Mouse (Mus musculus): ENCODE data around the gene Gm38431. TPM values are rescaled to one million over a fixed set of nuclear protein-coding genes. Genes with fewer than 3 reads are reported as not detected.

Gm38431 gene
- total RNA-seq, 1 experiment from 2014 or later: 13.1 TPM

DNA sequence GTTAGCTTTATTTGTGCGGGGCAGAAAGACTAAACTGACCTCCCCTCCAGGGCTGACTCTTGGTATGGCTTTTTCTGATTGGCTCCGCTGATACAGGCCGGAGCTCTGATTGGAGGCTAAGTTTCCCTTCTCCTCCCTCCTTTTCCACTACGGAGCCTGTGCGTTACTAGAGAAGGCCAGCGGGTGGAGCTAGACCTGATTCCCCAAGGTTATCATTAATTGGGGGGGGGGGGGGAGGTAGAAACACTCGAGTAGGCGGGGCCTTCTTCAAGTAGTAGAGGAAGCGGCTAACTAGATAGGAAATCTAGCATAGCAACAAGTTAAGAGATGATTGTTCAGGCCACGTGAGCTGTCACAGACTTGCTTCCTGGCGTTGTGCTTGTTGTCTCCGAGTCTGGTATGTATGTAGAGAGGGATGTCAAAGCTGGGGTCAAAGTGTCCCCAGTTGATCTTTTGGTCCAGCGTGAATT is 61.0 kb downstream of the Gm38431 start:
- peak; percentile 68 to 72 for ATAC-seq (replicated peaks in 1 of 2; ENCODE audit: insufficient read depth in 1 of 2, low FRiP score in 2 of 2, low TSS enrichment in 1 of 2, low read depth in 1 of 2, poor library complexity in 2 of 2, severe bottlenecking in 2 of 2)

- 0 out of 4 replicates have a peak, but pooled peaks of 1 of the 2 experiments have one; percentile 18 for ATAC-seq (replicated peaks in 1 of 2; ENCODE audit: insufficient read depth in 1 of 2, low FRiP score in 2 of 2, low TSS enrichment in 1 of 2, low read depth in 1 of 2, poor library complexity in 2 of 2, severe bottlenecking in 2 of 2)
Measured at GRCm38 (mm10) chr9:21030055-21030600, 61.7 kb downstream of the Gm38431 start.

DNA sequence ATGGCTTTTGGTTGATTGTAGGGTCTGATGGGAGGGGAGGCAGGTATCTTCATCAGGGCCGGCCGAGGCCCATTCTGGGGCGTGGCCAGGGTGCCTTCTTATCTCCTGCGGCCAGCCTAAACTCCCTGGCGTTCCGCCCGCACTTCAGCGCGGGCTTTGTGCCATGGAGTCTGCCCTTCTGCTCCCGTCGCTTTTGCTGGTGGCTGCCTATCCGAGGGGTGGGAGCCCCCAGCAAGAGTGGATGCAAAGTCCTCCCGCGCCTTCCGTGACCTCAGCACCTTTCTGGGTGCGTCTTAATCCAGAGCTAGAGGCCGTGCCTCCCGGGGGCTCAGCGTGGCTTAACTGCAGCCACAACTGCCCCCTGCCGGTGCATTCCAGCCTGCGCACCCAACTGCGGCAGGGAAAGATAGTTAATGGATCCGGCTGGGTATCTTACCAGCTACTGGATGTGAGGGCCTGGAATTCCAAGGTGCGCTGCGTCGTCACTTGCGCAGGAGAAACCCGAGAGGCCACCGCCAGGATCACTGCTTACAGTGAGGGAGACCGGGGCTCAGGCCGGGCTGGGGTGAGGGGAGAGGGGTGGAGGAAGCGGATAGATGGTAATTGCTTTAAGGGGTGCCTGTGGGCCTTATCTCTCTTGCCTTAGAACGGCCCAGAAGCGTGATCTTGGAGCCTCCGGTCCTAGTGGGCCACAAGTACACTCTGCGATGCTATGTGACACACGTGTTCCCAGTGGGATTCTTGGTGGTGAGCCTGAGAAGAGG is 62.3 kb downstream of the Gm38431 start, which contains the start of gene Icam4:
TSS of gene Icam4 (plus strand) at position 83 of the 764 bp plus-strand sequence.
- ATAC-seq (replicated peaks in 1 of 2; ENCODE audit: insufficient read depth in 1 of 2, low FRiP score in 2 of 2, low TSS enrichment in 1 of 2, low read depth in 1 of 2, poor library complexity in 2 of 2, severe bottlenecking in 2 of 2): peak; percentile 56 to 57

- ATAC-seq (replicated peaks in 1 of 2; ENCODE audit: insufficient read depth in 1 of 2, low FRiP score in 2 of 2, low TSS enrichment in 1 of 2, low read depth in 1 of 2, poor library complexity in 2 of 2, severe bottlenecking in 2 of 2): no peak
Measured at GRCm38 (mm10) chr9:21028560-21029110, 63.2 kb downstream of the Gm38431 start.

DNA sequence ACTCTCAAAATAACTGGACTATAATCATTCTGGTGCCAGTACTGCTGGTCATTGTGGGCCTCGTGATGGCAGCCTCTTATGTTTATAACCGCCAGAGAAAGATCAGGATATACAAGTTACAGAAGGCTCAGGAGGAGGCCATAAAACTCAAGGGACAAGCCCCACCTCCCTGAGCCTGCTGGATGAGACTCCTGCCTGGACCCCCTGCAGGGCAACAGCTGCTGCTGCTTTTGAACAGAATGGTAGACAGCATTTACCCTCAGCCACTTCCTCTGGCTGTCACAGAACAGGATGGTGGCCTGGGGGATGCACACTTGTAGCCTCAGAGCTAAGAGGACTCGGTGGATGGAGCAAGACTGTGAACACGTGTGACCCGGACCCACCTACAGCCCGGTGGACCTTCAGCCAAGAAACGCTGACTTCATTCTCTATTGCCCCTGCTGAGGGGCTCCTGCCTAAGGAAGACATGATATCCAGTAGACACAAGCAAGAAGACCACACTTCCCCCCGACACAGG is 64.0 kb downstream of the Gm38431 start:
- ATAC-seq (replicated peaks in 1 of 2; ENCODE audit: insufficient read depth in 1 of 2, low FRiP score in 2 of 2, low TSS enrichment in 1 of 2, low read depth in 1 of 2, poor library complexity in 2 of 2, severe bottlenecking in 2 of 2): no peak

DNA sequence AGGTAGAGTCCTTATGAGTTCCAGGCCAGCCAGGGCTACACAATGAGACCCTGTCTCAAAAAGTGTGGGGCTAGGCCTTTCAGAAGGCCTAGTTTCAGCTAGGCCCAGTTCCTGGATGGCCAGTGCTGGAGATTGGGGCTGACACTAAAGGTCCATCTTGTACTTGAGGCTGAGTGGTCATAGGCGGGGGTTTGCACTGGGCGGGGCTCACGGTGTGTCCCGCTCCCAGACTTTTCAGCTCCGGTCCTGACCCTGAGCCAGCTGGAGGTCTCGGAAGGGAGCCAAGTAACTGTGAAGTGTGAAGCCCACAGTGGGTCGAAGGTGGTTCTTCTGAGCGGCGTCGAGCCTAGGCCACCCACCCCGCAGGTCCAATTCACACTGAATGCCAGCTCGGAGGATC is 64.9 kb downstream of the Gm38431 start:
- no peak for ATAC-seq (replicated peaks in 1 of 2; ENCODE audit: insufficient read depth in 1 of 2, low FRiP score in 2 of 2, low TSS enrichment in 1 of 2, low read depth in 1 of 2, poor library complexity in 2 of 2, severe bottlenecking in 2 of 2)

GRCm38 (mm10) chr9:21025258-21025810 is 66.5 kb downstream of the Gm38431 start:
- no peak for ATAC-seq (replicated peaks in 1 of 2; ENCODE audit: insufficient read depth in 1 of 2, low FRiP score in 2 of 2, low TSS enrichment in 1 of 2, low read depth in 1 of 2, poor library complexity in 2 of 2, severe bottlenecking in 2 of 2)

DNA sequence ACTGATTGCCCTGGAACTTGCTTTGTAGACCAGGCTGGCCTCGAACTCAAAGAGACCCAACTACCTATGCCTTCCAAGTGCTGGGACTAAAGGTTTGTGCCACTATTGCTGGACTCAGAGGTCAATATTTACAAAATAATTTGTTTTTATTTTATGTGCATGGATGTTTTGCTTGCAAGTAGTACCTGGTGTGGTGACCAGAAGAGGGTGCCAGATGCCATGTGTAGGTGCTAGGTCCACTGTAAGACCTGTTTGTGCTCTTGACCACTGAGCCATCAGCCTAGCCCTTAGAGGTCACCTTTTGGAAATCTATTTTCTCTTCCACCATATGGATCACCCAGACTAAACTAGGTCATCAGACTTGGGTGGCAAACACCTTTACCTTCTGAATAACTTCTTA is 69.1 kb downstream of the Gm38431 start:
- ATAC-seq (replicated peaks in 1 of 2; ENCODE audit: insufficient read depth in 1 of 2, low FRiP score in 2 of 2, low TSS enrichment in 1 of 2, low read depth in 1 of 2, poor library complexity in 2 of 2, severe bottlenecking in 2 of 2): no peak

GRCm38 (mm10) chr9:21022288-21022687 is 69.5 kb downstream of the Gm38431 start:
- ATAC-seq (replicated peaks in 1 of 2; ENCODE audit: insufficient read depth in 1 of 2, low FRiP score in 2 of 2, low TSS enrichment in 1 of 2, low read depth in 1 of 2, poor library complexity in 2 of 2, severe bottlenecking in 2 of 2): no peak

DNA sequence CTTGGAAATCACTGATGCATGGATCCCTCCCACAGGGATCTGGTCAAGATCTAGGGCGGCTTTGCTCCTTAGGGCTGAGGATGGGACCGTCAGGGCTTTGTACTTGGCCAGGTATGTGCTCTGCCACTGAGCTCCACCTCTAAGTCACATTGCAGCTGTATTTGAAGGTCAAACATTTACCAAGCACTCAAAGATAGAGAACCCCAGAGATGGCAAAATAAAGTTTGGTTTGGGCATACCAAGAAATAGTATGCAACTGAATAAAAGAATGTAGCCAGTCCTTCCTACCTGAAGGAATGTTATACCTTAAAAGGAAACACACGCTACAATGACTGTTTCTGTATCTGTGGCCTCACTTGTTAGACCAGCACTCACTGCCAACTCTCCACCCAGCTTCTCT is 70.4 kb downstream of the Gm38431 start:
- no peak for ATAC-seq (replicated peaks in 1 of 2; ENCODE audit: insufficient read depth in 1 of 2, low FRiP score in 2 of 2, low TSS enrichment in 1 of 2, low read depth in 1 of 2, poor library complexity in 2 of 2, severe bottlenecking in 2 of 2)

GRCm38 (mm10) chr9:21018600-21018999 is 73.2 kb downstream of the Gm38431 start:
- no peak for ATAC-seq (replicated peaks in 1 of 2; ENCODE audit: insufficient read depth in 1 of 2, low FRiP score in 2 of 2, low TSS enrichment in 1 of 2, low read depth in 1 of 2, poor library complexity in 2 of 2, severe bottlenecking in 2 of 2)

Other genes with a start within 250 kb of the Gm38431 start
- gene A230050P20Rik, start 223.4 kb downstream of the Gm38431 start, total RNA-seq (2017): 41.5 and 74.4 TPM in 2 replicates
- gene Angptl6, start 212.3 kb downstream of the Gm38431 start, total RNA-seq (2017): 0.79 and 0.88 TPM in 2 replicates
- gene Ppan, start 203.8 kb downstream of the Gm38431 start, total RNA-seq (2017): 118 and 137 TPM in 2 replicates
- gene Eif3g, start 193.4 kb downstream of the Gm38431 start, total RNA-seq (2017): 128 and 177 TPM in 2 replicates
- 198 and 242 TPM in 2 replicates for gene Dnmt1, start 132.1 kb downstream of the Gm38431 start, total RNA-seq (2017)
- gene S1pr2, start 115.2 kb downstream of the Gm38431 start, total RNA-seq (2017): 1.9 and 2.2 TPM in 2 replicates
- gene Mrpl4, start 89.3 kb downstream of the Gm38431 start, total RNA-seq (2017): 26.6 and 35.2 TPM in 2 replicates
- 36.2 and 44.7 TPM in 2 replicates for gene Icam1, start 76.0 kb downstream of the Gm38431 start, total RNA-seq (2017)
- gene Icam4, start 62.6 kb downstream of the Gm38431 start, total RNA-seq (2017): 3.0 and 7.9 TPM in 2 replicates
- not detected in 2 replicates for gene Icam5, start 59.9 kb downstream of the Gm38431 start, total RNA-seq (2017)
- gene Zglp1, start 24.9 kb downstream of the Gm38431 start, total RNA-seq (2017): not detected in 2 replicates
- 0.44 TPM in 1 of 2 replicates, not detected in the other for gene Gm49373, start 18.9 kb downstream of the Gm38431 start, total RNA-seq (2017)
- 33.6 and 45.2 TPM in 2 replicates for gene Fdx1l, start 18.4 kb downstream of the Gm38431 start, total RNA-seq (2017)
- 13.1 and 23.3 TPM in 2 replicates for gene Raver1, start within 50 bp of the Gm38431 start, total RNA-seq (2017)
- gene Tyk2, start 39.2 kb upstream of the Gm38431 start, total RNA-seq (2017): 12.2 and 19.4 TPM in 2 replicates
- 238 and 347 TPM in 2 replicates for gene Cdc37, start 58.0 kb upstream of the Gm38431 start, total RNA-seq (2017)
- gene Pde4a, start 73.7 kb upstream of the Gm38431 start, total RNA-seq (2017): 2.7 and 4.8 TPM in 2 replicates
- gene Keap1, start 147.4 kb upstream of the Gm38431 start, total RNA-seq (2017): 37.4 and 39.0 TPM in 2 replicates
- gene S1pr5, start 156.4 kb upstream of the Gm38431 start, total RNA-seq (2017): 0.25 and 0.50 TPM in 2 replicates
- gene Atg4d, start 173.3 kb upstream of the Gm38431 start, total RNA-seq (2017): 5.6 and 14.1 TPM in 2 replicates
- gene Kri1, start 196.0 kb upstream of the Gm38431 start, total RNA-seq (2017): 64.0 and 98.0 TPM in 2 replicates
- 14.8 and 30.4 TPM in 2 replicates for gene Cdkn2d, start 199.4 kb upstream of the Gm38431 start, total RNA-seq (2017)
- gene Ap1m2, start 220.3 kb upstream of the Gm38431 start, total RNA-seq (2017): 0.56 TPM in 1 of 2 replicates, not detected in the other
- 65.7 and 97.9 TPM in 2 replicates for gene Slc44a2, start 228.7 kb upstream of the Gm38431 start, total RNA-seq (2017)

Data from hematopoietic stem cell, adult 5-6 weeks (primary cell).